Mouse (Mus musculus): ENCODE measurements at regions not wholly inside any gene's neighbourhood (a gene's known extent, or its start where the extent isn't known, plus 50 kb on each side); places are given as distances from the start of the nearest gene placed in this dataset.

GRCm38 (mm10) chr9:73173589-73174247 is 60.5 kb downstream of the Rsl24d1 start:
- no peak overlapping the region for H3K27ac ChIP-seq
- no peak for DNase-seq (ENCODE audit: low spot score in 2 of 2)
- H3K4me3 ChIP-seq: no peak overlapping the region
- TF ChIP-seq CTCF (conservative IDR thresholded peaks at IDR 0.05): no peak

GRCm38 (mm10) chr9:73176645-73177044 is 63.4 kb downstream of the Rsl24d1 start:
- DNase-seq (ENCODE audit: low spot score in 2 of 2): no peak
- TF ChIP-seq CTCF (conservative IDR thresholded peaks at IDR 0.05): no peak
- no peak overlapping the region for H3K27ac ChIP-seq
- no peak overlapping the region for H3K4me3 ChIP-seq

- no peak for TF ChIP-seq CTCF (conservative IDR thresholded peaks at IDR 0.05)
- peak; percentile 24 to 46 for DNase-seq (ENCODE audit: low spot score in 2 of 2)
- H3K4me3 ChIP-seq: no peak overlapping the region
- peak overlapping the region; percentile 82 for H3K27ac ChIP-seq
Measured at GRCm38 (mm10) chr9:73183356-73183755, 70.1 kb downstream of the Rsl24d1 start.

- no peak overlapping the region for H3K4me3 ChIP-seq
- no peak overlapping the region for H3K27ac ChIP-seq
- DNase-seq (ENCODE audit: low spot score in 2 of 2): no peak
- peak; percentile 63 for TF ChIP-seq CTCF (conservative IDR thresholded peaks at IDR 0.05)
Measured at GRCm38 (mm10) chr9:73184908-73185307, 71.7 kb downstream of the Rsl24d1 start.

- TF ChIP-seq CTCF (conservative IDR thresholded peaks at IDR 0.05): no peak
- H3K27ac ChIP-seq: no peak overlapping the region
- DNase-seq (ENCODE audit: low spot score in 2 of 2): no peak
- H3K4me3 ChIP-seq: no peak overlapping the region
Measured at GRCm38 (mm10) chr9:73192271-73192785, 79.1 kb downstream of the Rsl24d1 start.

GRCm38 (mm10) chr9:73198261-73199085 is 85.2 kb downstream of the Rsl24d1 start:
- Histone ChIP-seq H3K4me3 (no peak overlapping the region), H3K27ac (peak overlapping the region; percentile 74)
- TF ChIP-seq CTCF (conservative IDR thresholded peaks at IDR 0.05): no peak
- peak; percentile 33 to 45 for DNase-seq (ENCODE audit: low spot score in 2 of 2)

- H3K4me3 ChIP-seq: no peak overlapping the region
- H3K27ac ChIP-seq: no peak overlapping the region
- no peak for TF ChIP-seq CTCF (conservative IDR thresholded peaks at IDR 0.05)
Measured at GRCm38 (mm10) chr9:73223111-73223510, 109.9 kb downstream of the Rsl24d1 start.

GRCm38 (mm10) chr9:73240188-73240587 is 127.0 kb downstream of the Rsl24d1 start:
- no peak for TF ChIP-seq CTCF (conservative IDR thresholded peaks at IDR 0.05)
- no peak for DNase-seq (ENCODE audit: low spot score in 2 of 2)
- H3K27ac ChIP-seq: no peak overlapping the region

More at GRCm38 (mm10) chr9:73223111-73223510, 109.9 kb downstream of the Rsl24d1 start:
- no peak for DNase-seq (ENCODE audit: low spot score in 2 of 2)

GRCm38 (mm10) chr9:73242521-73243308 is 129.5 kb downstream of the Rsl24d1 start:
- Histone ChIP-seq H3K27ac (no peak overlapping the region), H3K4me3 (no peak overlapping the region)
- no peak for TF ChIP-seq CTCF (conservative IDR thresholded peaks at IDR 0.05)
- no peak for DNase-seq (ENCODE audit: low spot score in 2 of 2)

More at GRCm38 (mm10) chr9:73240188-73240587, 127.0 kb downstream of the Rsl24d1 start:
- no peak overlapping the region for H3K4me3 ChIP-seq

GRCm38 (mm10) chr9:73244177-73244576 is 131.0 kb downstream of the Rsl24d1 start:
- no peak for DNase-seq (ENCODE audit: low spot score in 2 of 2)
- Histone ChIP-seq H3K27ac (no peak overlapping the region), H3K4me3 (no peak overlapping the region)
- TF ChIP-seq CTCF (conservative IDR thresholded peaks at IDR 0.05): no peak

GRCm38 (mm10) chr9:73245524-73245923 is 132.3 kb downstream of the Rsl24d1 start:
- peak overlapping the region; percentile 21; the same call in 1 of the 2 replicates for H3K27ac ChIP-seq
- DNase-seq (ENCODE audit: low spot score in 2 of 2): no peak
- no peak overlapping the region for H3K4me3 ChIP-seq
- TF ChIP-seq CTCF (conservative IDR thresholded peaks at IDR 0.05): peak; percentile 50

GRCm38 (mm10) chr9:73258171-73258570 is 144.9 kb downstream of the Rsl24d1 start:
- Histone ChIP-seq H3K4me3 (no peak overlapping the region), H3K27ac (peak overlapping the region; percentile 32; the same call in 1 of the 2 replicates)
- no peak for DNase-seq (ENCODE audit: low spot score in 2 of 2)
- no peak for TF ChIP-seq CTCF (conservative IDR thresholded peaks at IDR 0.05)
